Mouse (Mus musculus): ENCODE data around the gene Slc13a5. TPM values are rescaled to one million over a fixed set of nuclear protein-coding genes. Genes with fewer than 3 reads are reported as not detected.

The Slc13a5 gene
- total and polyA plus RNA-seq, 3 experiments: not detected

GRCm38 (mm10) chr11:72206341-72207203, 60.5 kb downstream of the Slc13a5 start, which contains the start of gene Gm43951:
TSS of gene Gm43951 (minus strand) at chr11:72206840.
- H3K36me3 ChIP-seq (ENCODE audit: control insufficient read depth in 1 of 2, insufficient read depth in 2 of 2, low read length in 2 of 2): peaks cover 0 to 13% of the 10 kb centered on the region in 2 experiments; a peak in 2 of 4 replicates
- H3K79me2 ChIP-seq (ENCODE audit: control insufficient read depth, insufficient read depth, low read length, poor library complexity): peaks cover 38% of the 10 kb centered on the region
- H3K9ac ChIP-seq (ENCODE audit: control insufficient read depth, low read depth, low read length, poor library complexity, severe bottlenecking): peak within 1 kb of the TSS; percentile 96
- H3K27ac ChIP-seq (ENCODE audit: control insufficient read depth, low read depth, low read length): peak within 1 kb of the TSS; percentile 82
- peak within 1 kb of the TSS; percentile 58 to 94 for H3K4me3 ChIP-seq (ENCODE audit: control insufficient read depth in 1 of 2, insufficient read depth in 1 of 2, low read depth in 2 of 2, low read length in 2 of 2)
- TF ChIP-seq TBP (IDR thresholded peaks at IDR 0.05; ENCODE audit: low read depth, low read length): peak; percentile 47; the same call in 1 of the 2 replicates
- TF ChIP-seq POLR2A (IDR thresholded peaks at IDR 0.05; ENCODE audit: control insufficient read depth in 1 of 2, insufficient read depth in 1 of 2, low read depth in 1 of 2, low read length in 2 of 2, poor library complexity in 1 of 2): peak in 1 of 2 experiments; percentile 73; a peak in 2 of 4 replicates
- peak; percentile 42; the same call in 1 of the 2 replicates for TF ChIP-seq CHD1 (IDR thresholded peaks at IDR 0.05; ENCODE audit: low read depth, low read length)
- peak; percentile 60 for TF ChIP-seq NELFE (IDR thresholded peaks at IDR 0.05; ENCODE audit: low read depth, low read length)
- TF ChIP-seq HCFC1 (IDR thresholded peaks at IDR 0.05; ENCODE audit: low read depth, low read length): no peak; the same call in 1 of the 2 replicates
- peak; percentile 60 for TF ChIP-seq MAZ (IDR thresholded peaks at IDR 0.05; ENCODE audit: low read depth, low read length)
- peak; percentile 13; the same call in 1 of the 2 replicates for TF ChIP-seq NRF1 (IDR thresholded peaks at IDR 0.05; ENCODE audit: insufficient read depth, low read depth, low read length, poor library complexity, severe bottlenecking)
- no peak for TF ChIP-seq GABPA (IDR thresholded peaks at IDR 0.05; ENCODE audit: low read depth, low read length)
- no peak for TF ChIP-seq POLR2AphosphoS5 (IDR thresholded peaks at IDR 0.05; ENCODE audit: borderline replicate concordance, low read depth, low read length)
- TF ChIP-seq TCF12 (IDR thresholded peaks at IDR 0.05; ENCODE audit: low read depth, low read length): 0 out of 2 replicates have a peak, but pooled peaks have one; percentile 49
- no peaks in the 10 kb centered on the region for H3K9me3 ChIP-seq (replicated peaks; ENCODE audit: insufficient read depth, low read length)
- peak; percentile 78 for DNase-seq (ENCODE audit: low read depth, low spot score)
- peaks cover 0 to 12% of the 10 kb centered on the region in 2 experiments; a peak in 3 of 4 replicates for H3K4me1 ChIP-seq (ENCODE audit: control insufficient read depth in 1 of 2, insufficient read depth in 2 of 2, low read length in 2 of 2)
- H3K27me3 ChIP-seq (ENCODE audit: control insufficient read depth in 1 of 2, insufficient read depth in 2 of 2, low read length in 2 of 2): no peaks in the 10 kb centered on the region

GRCm38 (mm10) chr11:72205256-72205655, 61.8 kb downstream of the Slc13a5 start:
- Histone ChIP-seq H3K4me1 (ENCODE audit: control insufficient read depth in 1 of 2, insufficient read depth in 2 of 2, low read length in 2 of 2) (peaks cover 0 to 12% of the 10 kb centered on the region in 2 experiments; a peak in 3 of 4 replicates), H3K9ac (ENCODE audit: control insufficient read depth, low read depth, low read length, poor library complexity, severe bottlenecking) (peak overlapping the region; percentile 96), H3K79me2 (ENCODE audit: control insufficient read depth, insufficient read depth, low read length, poor library complexity) (peaks cover 38% of the 10 kb centered on the region), H3K9me3 (replicated peaks; ENCODE audit: insufficient read depth, low read length) (no peaks in the 10 kb centered on the region), H3K4me3 (ENCODE audit: control insufficient read depth in 1 of 2, insufficient read depth in 1 of 2, low read depth in 2 of 2, low read length in 2 of 2) (no peak overlapping the region), H3K27ac (ENCODE audit: control insufficient read depth, low read depth, low read length) (no peak overlapping the region), H3K36me3 (ENCODE audit: control insufficient read depth in 1 of 2, insufficient read depth in 2 of 2, low read length in 2 of 2) (peaks cover 0 to 13% of the 10 kb centered on the region in 2 experiments; a peak in 2 of 4 replicates), H3K27me3 (ENCODE audit: control insufficient read depth in 1 of 2, insufficient read depth in 2 of 2, low read length in 2 of 2) (no peaks in the 10 kb centered on the region)
- TF ChIP-seq MEF2A (IDR thresholded peaks at IDR 0.05; ENCODE audit: extremely low read depth, insufficient replicate concordance, low read depth, low read length, poor library complexity, severe bottlenecking) (no peak), MAX (IDR thresholded peaks at IDR 0.05; ENCODE audit: low read length) (no peak), MYB (IDR thresholded peaks at IDR 0.05; ENCODE audit: low read depth, low read length) (no peak), KAT2A (conservative IDR thresholded peaks at IDR 0.05; ENCODE audit: low read depth, low read length) (no peak), ZKSCAN1 (IDR thresholded peaks at IDR 0.05; ENCODE audit: low read depth, low read length) (no peak), SMC3 (IDR thresholded peaks at IDR 0.05; ENCODE audit: low read depth, low read length) (no peak), SIN3A (IDR thresholded peaks at IDR 0.05; ENCODE audit: low read length) (no peak), HCFC1 (IDR thresholded peaks at IDR 0.05; ENCODE audit: low read depth, low read length) (no peak)
- no peak for DNase-seq (ENCODE audit: low read depth, low spot score)

Measured in MEL (cell line).